ENCODE assay signal across 8 mouse cellular contexts in genomic region chr2:124089813-124090230, GRCm38 (mm10). TPM values are rescaled to one million over a fixed set of nuclear protein-coding genes. Genes with fewer than 3 reads are reported as not detected.
DNase-seq lines count a peak whose midpoint lies in the region; ATAC-seq and TF ChIP-seq lines count a peak whose summit lies in the region.
"Had no signal": no experiment of that assay in that cellular context is flagged by ENCODE, and none has a peak within 500 bp of the region (broad histone marks: within the 10 kb centered on the region; RNA-seq: fewer than 3 reads in every experiment).

Sema6d (plus strand) TSS chr2:124089969.

- no peaks in the 10 kb centered on the region for H3K9me3 ChIP-seq in ES-Bruce4 (replicated peaks; ENCODE audit: control insufficient read depth, insufficient read depth, low read length, poor library complexity, severe bottlenecking)
- H3K9me3 ChIP-seq in forebrain, embryonic 14.5 days (replicated peaks; ENCODE audit: control insufficient read depth, low read length): no peaks in the 10 kb centered on the region
- no peaks in the 10 kb centered on the region for H3K9me3 ChIP-seq in hindbrain, embryonic 12.5 days (replicated peaks)
- no peaks in the 10 kb centered on the region for H3K9me3 ChIP-seq in limb, embryonic 10.5 days (replicated peaks)
- no peaks in the 10 kb centered on the region for H3K9me3 ChIP-seq in midbrain, embryonic 15.5 days

- peak within 1 kb of the TSS; percentile 18 for H3K4me3 ChIP-seq in ES-Bruce4 (ENCODE audit: low read depth, low read length)
- H3K4me3 ChIP-seq in forebrain, embryonic 14.5 days (ENCODE audit: low read depth, low read length): peak within 1 kb of the TSS; percentile 60
- peak within 1 kb of the TSS; percentile 58 for H3K4me3 ChIP-seq in hindbrain, embryonic 12.5 days
- H3K4me3 ChIP-seq in limb, embryonic 10.5 days: peak within 1 kb of the TSS; percentile 59
- H3K4me3 ChIP-seq in midbrain, embryonic 15.5 days: peak within 1 kb of the TSS; percentile 57
- H3K4me3 ChIP-seq: erythroblast, embryonic 14.5 days had no signal

- TF ChIP-seq CTCF in ES-Bruce4 (IDR thresholded peaks at IDR 0.05; ENCODE audit: low read depth, low read length): no peak

- no peak for TF ChIP-seq EP300 in ES-Bruce4 (IDR thresholded peaks at IDR 0.05; ENCODE audit: insufficient read depth, low read depth, low read length)

- peak within 1 kb of the TSS; percentile 96 for H3K4me2 ChIP-seq in forebrain, embryonic 14.5 days (ENCODE audit: low read length)
- peak within 1 kb of the TSS; percentile 87 for H3K4me2 ChIP-seq in hindbrain, embryonic 12.5 days (replicated peaks)
- peak within 1 kb of the TSS; percentile 95 for H3K4me2 ChIP-seq in midbrain, embryonic 15.5 days

- DNase-seq in Muller cell, postnatal 12 days (ENCODE audit: inconsistent ontology term): peak; percentile 39
- DNase-seq in forebrain, embryonic 14.5 days (ENCODE audit: low spot score): peak; percentile 34
- DNase-seq in limb, embryonic 10.5 days (ENCODE audit: low spot score): no peak
- no peak for DNase-seq in natural killer cell, adult 2 months (ENCODE audit: low spot score in 2 of 2)

- H3K27ac ChIP-seq in ES-Bruce4 (ENCODE audit: insufficient read depth, low read length): no peak within 1 kb of the TSS
- peak within 1 kb of the TSS; percentile 44; the same call in 1 of the 2 replicates for H3K27ac ChIP-seq in forebrain, embryonic 14.5 days (ENCODE audit: low read depth, low read length)
- peak within 1 kb of the TSS; percentile 48; the same call in 1 of the 2 replicates for H3K27ac ChIP-seq in hindbrain, embryonic 12.5 days
- no peak within 1 kb of the TSS for H3K27ac ChIP-seq in limb, embryonic 10.5 days
- peak within 1 kb of the TSS; percentile 71 for H3K27ac ChIP-seq in midbrain, embryonic 15.5 days

- H3K36me3 ChIP-seq in ES-Bruce4 (ENCODE audit: control insufficient read depth, insufficient read depth, low read length, poor library complexity, severe bottlenecking): no peaks in the 10 kb centered on the region
- H3K36me3 ChIP-seq in forebrain, embryonic 14.5 days (ENCODE audit: control insufficient read depth, insufficient read depth, low read length): no peaks in the 10 kb centered on the region
- H3K36me3 ChIP-seq in hindbrain, embryonic 12.5 days: no peaks in the 10 kb centered on the region
- no peaks in the 10 kb centered on the region for H3K36me3 ChIP-seq in limb, embryonic 10.5 days
- no peaks in the 10 kb centered on the region for H3K36me3 ChIP-seq in midbrain, embryonic 15.5 days (replicated peaks)

- H3K27me3 ChIP-seq in ES-Bruce4 (ENCODE audit: control insufficient read depth, insufficient read depth, low read length, poor library complexity, severe bottlenecking): peaks cover 3% of the 10 kb centered on the region
- peaks cover 6% of the 10 kb centered on the region; the same call in 1 of the 2 replicates for H3K27me3 ChIP-seq in forebrain, embryonic 14.5 days (replicated peaks; ENCODE audit: control insufficient read depth, insufficient read depth, low read length)
- peaks cover 29% of the 10 kb centered on the region for H3K27me3 ChIP-seq in hindbrain, embryonic 12.5 days
- peaks cover 67% of the 10 kb centered on the region for H3K27me3 ChIP-seq in limb, embryonic 10.5 days (ENCODE audit: low read depth, poor library complexity, severe bottlenecking)
- no peaks in the 10 kb centered on the region; the same call in 1 of the 2 replicates for H3K27me3 ChIP-seq in midbrain, embryonic 15.5 days (replicated peaks)

- 2% methylated on average over 29 of the region's 29 CpGs for WGBS in forebrain, embryonic 14.5 days
- WGBS in hindbrain, embryonic 12.5 days: 2% methylated on average over 29 of the region's 29 CpGs
- WGBS in limb, embryonic 10.5 days: 5% methylated on average over 25 of the region's 29 CpGs
- 1% methylated on average over 29 of the region's 29 CpGs for WGBS in midbrain, embryonic 15.5 days

- no peaks in the 10 kb centered on the region for H3K4me1 ChIP-seq in ES-Bruce4 (ENCODE audit: control insufficient read depth, insufficient read depth, low read length)
- H3K4me1 ChIP-seq in forebrain, embryonic 14.5 days (ENCODE audit: control insufficient read depth, insufficient read depth, low read length): 0 out of 2 replicates have a peak, but pooled peaks cover 3% of the 10 kb centered on the region
- H3K4me1 ChIP-seq in hindbrain, embryonic 12.5 days: peaks cover 10% of the 10 kb centered on the region; the same call in 1 of the 2 replicates
- H3K4me1 ChIP-seq in limb, embryonic 10.5 days: peaks cover 14% of the 10 kb centered on the region
- peaks cover 6% of the 10 kb centered on the region; the same call in 1 of the 2 replicates for H3K4me1 ChIP-seq in midbrain, embryonic 15.5 days

- H3K9ac ChIP-seq in ES-Bruce4 (ENCODE audit: low read depth, poor library complexity, severe bottlenecking): no peak within 1 kb of the TSS; the same call in 1 of the 2 replicates
- peak within 1 kb of the TSS; percentile 76 for H3K9ac ChIP-seq in forebrain, embryonic 14.5 days (ENCODE audit: low read length)
- peak within 1 kb of the TSS; percentile 73 for H3K9ac ChIP-seq in hindbrain, embryonic 12.5 days
- peak within 1 kb of the TSS; percentile 61 for H3K9ac ChIP-seq in midbrain, embryonic 15.5 days

- ATAC-seq in forebrain, embryonic 14.5 days: peak; percentile 72
- peak; percentile 81 for ATAC-seq in hindbrain, embryonic 12.5 days (ENCODE audit: low FRiP score)
- ATAC-seq in midbrain, embryonic 15.5 days (replicated peaks): peak; percentile 79

- TF ChIP-seq POLR2A in ES-Bruce4 (IDR thresholded peaks at IDR 0.05; ENCODE audit: insufficient read depth, low read length): no peak

RNA-seq across cellular contexts. Expression of gene Sema6d, which starts in this region (rescaled TPM):
- polyA plus RNA-seq in ES-Bruce4 (2011; ENCODE audit: insufficient read depth, insufficient read length, low read depth, missing spikeins): 0.60 and 0.68 TPM in 2 replicates
- 15.7 and 19.0 TPM in 2 replicates for polyA plus RNA-seq in forebrain, embryonic 14.5 days (2014; fragmentation: Nextera tagmentation; extraction: Ambion mirVana)
- 25.5 and 28.5 TPM in 2 replicates for polyA plus RNA-seq in hindbrain, embryonic 12.5 days (2016; fragmentation: Nextera tagmentation; extraction: Ambion mirVana)
- polyA plus RNA-seq in limb, embryonic 10.5 days (2016; fragmentation: Nextera tagmentation; extraction: Ambion mirVana): 4.5 and 5.8 TPM in 2 replicates
- 31.0 and 34.7 TPM in 2 replicates for polyA plus RNA-seq in midbrain, embryonic 15.5 days (2015; fragmentation: Nextera tagmentation; extraction: Ambion mirVana)

Comparison
In these comparisons a context has a peak if more than half of its experiments do, and no peak if none do; other contexts are left out.
1. H3K27ac ChIP-seq: peak in forebrain, embryonic 14.5 days (single experiment), hindbrain, embryonic 12.5 days (single experiment) and midbrain, embryonic 15.5 days (single experiment); none in ES-Bruce4 (single experiment) and limb, embryonic 10.5 days (single experiment).
2. DNase-seq: peak in Muller cell, postnatal 12 days (single experiment) and forebrain, embryonic 14.5 days (single experiment); none in limb, embryonic 10.5 days (single experiment) and natural killer cell, adult 2 months (0 of 2).
3. Peak in every context shown above with its lines, with median percentiles within 50 percentile points of each other: H3K4me3 ChIP-seq, ATAC-seq and H3K4me2 ChIP-seq.